31 mouse cellular contexts compared by ENCODE assay signal in the genomic region with DNA sequence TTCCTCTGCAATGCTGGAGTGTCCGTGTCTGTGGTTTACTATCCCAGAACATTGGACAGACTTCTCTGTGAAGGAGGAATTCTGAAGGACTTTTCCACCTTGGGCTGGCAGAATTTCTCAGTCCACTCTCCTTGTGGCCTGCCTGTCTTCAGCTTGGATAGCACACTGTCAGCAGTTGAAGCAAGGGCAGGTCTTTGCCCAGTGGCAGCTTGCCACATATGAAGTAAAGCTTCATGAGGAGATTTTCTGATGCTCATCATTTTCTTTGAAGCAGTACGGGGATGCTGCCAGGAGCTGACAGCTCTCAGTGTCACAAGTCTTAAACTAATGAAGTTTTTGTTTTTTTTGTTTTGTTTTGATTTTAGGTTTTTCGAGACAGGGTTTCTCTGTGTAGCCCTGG. TPM values are rescaled to one million over a fixed set of nuclear protein-coding genes. Genes with fewer than 3 reads are reported as not detected.
"Had no signal": no experiment of that assay in that cellular context is flagged by ENCODE, and none has a peak within 500 bp of the region (broad histone marks: within the 10 kb centered on the region; RNA-seq: fewer than 3 reads in every experiment).

No protein-coding gene starts in this region.

- H3K27me3 ChIP-seq: liver, embryonic 13.5 days had no signal

- H3K27ac ChIP-seq: kidney, postnatal 0 days; left cerebral cortex, adult 2 months; liver, embryonic 13.5 days; stomach, postnatal 0 days had no signal

- H3K4me3 ChIP-seq: left cerebral cortex, adult 2 months; liver, embryonic 13.5 days had no signal

- H3K9me3 ChIP-seq: liver, embryonic 13.5 days had no signal

- H3K36me3 ChIP-seq: liver, embryonic 13.5 days had no signal

- H3K4me2 ChIP-seq: liver, embryonic 13.5 days; midbrain, embryonic 11.5 days had no signal

- DNase-seq: layer of hippocampus, postnatal 36 days; liver, embryonic 13.5 days; lung, adult 2 months; lung, postnatal 36 days; midbrain, embryonic 14.5 days; right cerebral cortex, adult 18-20 months; right cerebral cortex, postnatal 14 days; right cerebral cortex, postnatal 4 days; thymus, adult 2 months; thymus, postnatal 14 days had no signal

- H3K9ac ChIP-seq: liver, embryonic 13.5 days had no signal

RNA-seq across cellular contexts. Expression of gene Elobl, which starts 7.9 kb away (rescaled TPM):
- total RNA-seq: layer of hippocampus, adult 8-10 months; layer of hippocampus, postnatal 10 days; layer of hippocampus, postnatal 36 days; left cerebral cortex, adult 2 months; left cerebral cortex, postnatal 10 days; left cerebral cortex, postnatal 36 days; liver, adult 2 months; megakaryocyte progenitor cell, adult 5-6 weeks; megakaryocyte-erythroid progenitor cell, adult 5-6 weeks had no signal
- polyA plus RNA-seq: intestine, embryonic 14.5 days; kidney, postnatal 0 days; limb, embryonic 11.5 days; limb, embryonic 14.5 days; liver, embryonic 13.5 days; liver, embryonic 16.5 days; lung, embryonic 16.5 days; midbrain, embryonic 11.5 days; midbrain, embryonic 14.5 days; midbrain, postnatal 0 days; neural tube, embryonic 11.5 days; neural tube, embryonic 14.5 days; stomach, embryonic 14.5 days; stomach, postnatal 0 days; urinary bladder, adult 2 months had no signal
